ENCODE assay signal across 23 mouse cellular contexts in the genomic region with DNA sequence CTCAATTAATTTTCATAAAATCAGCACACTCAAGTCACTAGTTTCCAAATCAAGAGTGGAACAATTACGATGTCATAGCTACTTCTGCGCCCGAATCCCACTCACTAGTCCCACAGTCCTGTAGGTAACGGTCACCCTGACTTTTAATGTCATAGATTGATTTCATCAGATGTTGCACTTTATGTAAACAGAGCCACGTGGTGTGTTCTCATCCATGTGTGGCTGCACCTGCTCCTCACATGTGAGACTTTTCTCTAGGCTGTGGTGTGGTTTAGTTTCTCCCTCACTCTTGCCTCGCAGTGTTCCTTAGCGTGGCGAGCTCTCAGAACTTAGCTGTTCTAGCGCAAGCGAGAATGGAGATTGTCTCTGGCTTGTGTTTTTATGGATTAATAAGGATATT.
"Had no signal": no experiment of that assay in that cellular context is flagged by ENCODE, and none has a peak within 500 bp of the region (broad histone marks: within the 10 kb centered on the region; RNA-seq: fewer than 3 reads in every experiment).

No protein-coding gene starts in this region.

- DNase-seq: gastrocnemius, adult 2 months; gastrocnemius, postnatal 10 days; gastrocnemius, postnatal 25 days; heart, postnatal 10 days; heart, postnatal 4 days; kidney, adult 18-20 months; kidney, adult 8-10 months; kidney, postnatal 10 days; kidney, postnatal 25 days; kidney, postnatal 4 days; liver had no signal

- ATAC-seq: hindbrain, embryonic 16.5 days; inflammation-experienced regulatory T-cells, adult 6 months; intestine, postnatal 0 days had no signal

- H3K36me3 ChIP-seq: heart, embryonic 12.5 days; hindbrain, embryonic 10.5 days; hindbrain, embryonic 12.5 days; intestine, embryonic 15.5 days; limb, embryonic 10.5 days; limb, embryonic 12.5 days had no signal

- H3K4me3 ChIP-seq: gastrocnemius, adult 2 months; heart, embryonic 12.5 days; hindbrain, embryonic 10.5 days; hindbrain, embryonic 12.5 days; intestine, embryonic 15.5 days; layer of hippocampus, adult 2 months; left cerebral cortex, adult 2 months; limb, embryonic 10.5 days; limb, embryonic 12.5 days had no signal

- H3K9ac ChIP-seq: heart, embryonic 12.5 days; hindbrain, embryonic 12.5 days; hindbrain, embryonic 14.5 days; intestine, embryonic 15.5 days; limb, embryonic 12.5 days had no signal

- H3K27me3 ChIP-seq: heart, embryonic 12.5 days; hindbrain, embryonic 12.5 days; intestine, embryonic 15.5 days; limb, embryonic 12.5 days had no signal

- H3K4me1 ChIP-seq: heart, embryonic 12.5 days; hindbrain, embryonic 10.5 days; hindbrain, embryonic 12.5 days; intestine, embryonic 15.5 days had no signal

- H3K4me2 ChIP-seq: heart, embryonic 12.5 days; hindbrain, embryonic 12.5 days; hindbrain, embryonic 14.5 days; intestine, embryonic 15.5 days; limb, embryonic 12.5 days had no signal

- H3K27ac ChIP-seq: gastrocnemius, adult 2 months; hindbrain, embryonic 10.5 days; hindbrain, embryonic 12.5 days; hindbrain, embryonic 14.5 days; intestine, embryonic 15.5 days; layer of hippocampus, adult 2 months; left cerebral cortex, adult 2 months; limb, embryonic 10.5 days; limb, embryonic 12.5 days had no signal

- H3K9me3 ChIP-seq: heart, embryonic 12.5 days; hindbrain, embryonic 10.5 days; hindbrain, embryonic 12.5 days; intestine, embryonic 15.5 days; limb, embryonic 10.5 days; limb, embryonic 12.5 days had no signal
